Mouse (Mus musculus): ENCODE measurements around the gene Rab31.

- TF ChIP-seq ZNF384 (IDR thresholded peaks at IDR 0.05; ENCODE audit: low read depth, low read length): no peak
- TF ChIP-seq ZC3H11A (IDR thresholded peaks at IDR 0.05; ENCODE audit: borderline replicate concordance, low read depth, low read length): no peak
- no peak for TF ChIP-seq HCFC1 (IDR thresholded peaks at IDR 0.05; ENCODE audit: borderline replicate concordance, insufficient read depth, low read length)
- no peak for TF ChIP-seq CHD2 (IDR thresholded peaks at IDR 0.05; ENCODE audit: low read depth, low read length)
- TF ChIP-seq MAFK (IDR thresholded peaks at IDR 0.05; ENCODE audit: insufficient read depth, low read depth, low read length): no peak
Measured at GRCm38 (mm10) chr17:65667792-65668191, 104.8 kb downstream of the Rab31 start.

Data from ES-E14 (cell line).